Mouse (Mus musculus) cerebellum, adult 2 months (tissue): ENCODE measurements around the gene Slc24a5. TPM values are rescaled to one million over a fixed set of nuclear protein-coding genes. Genes with fewer than 3 reads are reported as not detected.
"Not testable (repeated sequence)": the region's sequence is repeated elsewhere in the genome, so short reads cannot be mapped to it uniquely, and the experiment has no call there.

ENCODE experiments used
- DNase-seq, 2 experiments: peaks; one replicate each; pipeline ENCODE4 v3.0.0; 2021
- H3K27ac ChIP-seq: fragments of 200-500 bp; 2 replicates; pipeline ENCODE4 v1.5.1; 2012; ENCODE audit warnings: low read length, control low read depth, inconsistent platforms; ENCODE audit not compliant: insufficient read depth
- H3K27me3 ChIP-seq: fragments of 200-500 bp; 2 replicates; pipeline ENCODE4 v1.6.1; 2012; ENCODE audit warnings: inconsistent platforms, mild to moderate bottlenecking, low read length, moderate library complexity; ENCODE audit not compliant: control insufficient read depth, insufficient read depth
- H3K4me1 ChIP-seq: fragments of 200-500 bp; 2 replicates; pipeline ENCODE4 v1.6.1; 2011; ENCODE audit warnings: low read length; ENCODE audit not compliant: control insufficient read depth, insufficient read depth
- H3K4me3 ChIP-seq: fragments of 200-500 bp; replicated peaks from 2 replicates; pipeline ENCODE3; 2011; ENCODE audit warnings: mild to moderate bottlenecking, low read depth, low read length, control low read depth; ENCODE audit not compliant: insufficient read depth
- CTCF ChIP-seq: fragments of 200-500 bp; IDR thresholded peaks from 2 replicates; pipeline ENCODE4 v1.5.1; 2011; ENCODE audit warnings: low read depth, mild to moderate bottlenecking, control low read depth, low read length, moderate library complexity, borderline replicate concordance; ENCODE audit not compliant: insufficient read depth
- POLR2A ChIP-seq: fragments of 200-500 bp; IDR thresholded peaks from 2 replicates; pipeline ENCODE4 v1.6.1; 2011; ENCODE audit warnings: low read length, control low read depth, borderline replicate concordance; ENCODE audit not compliant: insufficient read depth
- WGBS: fragments of 180-500 bp; shearing (Covaris S2); methylation state at CpG from one replicate; pipeline ENCODE4 v1.1.7; 2018; 5-methylcytosine and 5-hydroxymethylcytosine counted together
- polyA plus RNA-seq: library from polyadenylated mRNA; depleted of rRNA; stranded (reverse); fragments of >200 nt; gene quantifications from 2 replicates; pipeline ENCODE4 v1.2.3, GENCODE M21; 2012

Slc24a5 gene
- polyA plus RNA-seq, 1 experiment: 0.70 TPM

- 7% methylated on average over 1 of the region's 1 CpGs for WGBS
- H3K27me3 ChIP-seq: no peaks in the 10 kb centered on the region
- H3K4me1 ChIP-seq: no peaks in the 10 kb centered on the region; the same call in 1 of the 2 replicates
- no peak overlapping the region for H3K27ac ChIP-seq
- no peak for DNase-seq
- H3K4me3 ChIP-seq: no peak overlapping the region
- no peak for TF ChIP-seq CTCF
- TF ChIP-seq POLR2A: no peak
These were observed 16.0 kb downstream of the Slc24a5 start for GRCm38 (mm10) chr2:125083879-125084278.

- Histone ChIP-seq H3K27me3 (no peaks in the 10 kb centered on the region), H3K4me3 (no peak overlapping the region), H3K4me1 (no peaks in the 10 kb centered on the region; the same call in none of the 2 replicates), H3K27ac (no peak overlapping the region)
- TF ChIP-seq POLR2A (no peak), CTCF (no peak)
- no peak for DNase-seq
- 97% methylated on average over 7 of the region's 7 CpGs for WGBS
These were observed 20.8 kb downstream of the Slc24a5 start for GRCm38 (mm10) chr2:125088757-125089156.

GRCm38 (mm10) chr2:125092123-125092522 lies 24.2 kb downstream of the Slc24a5 start:
- DNase-seq, H3K27me3 ChIP-seq, H3K27ac ChIP-seq, H3K4me1 ChIP-seq, H3K4me3 ChIP-seq: not testable (repeated sequence)
- WGBS: 88% methylated on average over 3 of the region's 3 CpGs

GRCm38 (mm10) chr2:125104491-125104890 lies 36.6 kb downstream of the Slc24a5 start:
- WGBS: 95% methylated on average over 13 of the region's 13 CpGs
- not testable (repeated sequence) for H3K27ac ChIP-seq, DNase-seq, H3K4me1 ChIP-seq, H3K4me3 ChIP-seq, H3K27me3 ChIP-seq

- not testable (repeated sequence) for H3K27me3 ChIP-seq
- WGBS: 95% methylated on average over 4 of the region's 4 CpGs
These were observed 38.6 kb downstream of the Slc24a5 start for GRCm38 (mm10) chr2:125106536-125106935.

GRCm38 (mm10) chr2:125119381-125120110 lies 51.6 kb downstream of the Slc24a5 start:
- Histone ChIP-seq H3K4me1 (peaks cover 3% of the 10 kb centered on the region; the same call in 1 of the 2 replicates), H3K27ac (no peak overlapping the region), H3K27me3 (no peaks in the 10 kb centered on the region), H3K4me3 (no peak overlapping the region)
- DNase-seq: peak in 1 of 2 experiments; percentile 44
- no peak for TF ChIP-seq CTCF
- no peak for TF ChIP-seq POLR2A
- 27% methylated on average over 6 of the region's 6 CpGs for WGBS

More at GRCm38 (mm10) chr2:125106536-125106935, 38.6 kb downstream of the Slc24a5 start:
- not testable (repeated sequence) for H3K4me1 ChIP-seq, DNase-seq, H3K4me3 ChIP-seq, H3K27ac ChIP-seq

GRCm38 (mm10) chr2:125122288-125122623 lies 54.3 kb downstream of the Slc24a5 start:
- Histone ChIP-seq H3K4me3 (peak overlapping the region; percentile 73), H3K27ac (no peak overlapping the region), H3K27me3 (no peaks in the 10 kb centered on the region), H3K4me1 (peaks cover 3% of the 10 kb centered on the region; the same call in 1 of the 2 replicates)
- 7% methylated on average over 4 of the region's 4 CpGs for WGBS
- TF ChIP-seq CTCF: no peak
- TF ChIP-seq POLR2A: no peak
- DNase-seq: peak in 1 of 2 experiments; percentile 15

- peak overlapping the region; percentile 45 for H3K27ac ChIP-seq
- H3K27me3 ChIP-seq: no peaks in the 10 kb centered on the region
- peaks cover 3% of the 10 kb centered on the region; the same call in 1 of the 2 replicates for H3K4me1 ChIP-seq
- peak; percentile 79 to 85 for DNase-seq
- WGBS: under 1% methylated on average over 59 of the region's 59 CpGs
- TF ChIP-seq CTCF (no peak), POLR2A (0 out of 2 replicates have a peak, but pooled peaks have one; percentile 38)
- H3K4me3 ChIP-seq: peak overlapping the region; percentile 73
These were observed 54.9 kb downstream of the Slc24a5 start for GRCm38 (mm10) chr2:125122624-125123476.
